Mouse (Mus musculus) stomach, postnatal 0 days (tissue): Measurements from ENCODE around the gene Ino80. TPM values are rescaled to one million over a fixed set of nuclear protein-coding genes. Genes with fewer than 3 reads are reported as not detected.
A peak's percentile ranks its signal among the peaks of the same experiment; 100 is the strongest.

Experiments
- ATAC-seq: fragments of 200-750 bp; cut with Nextera tagmentation; 2 replicates; pipeline ENCODE4 v1.8.0; 2017; ENCODE audit not compliant: low FRiP score, low TSS enrichment
- DNase-seq: peaks from one replicate; pipeline ENCODE4 v3.0.0-alpha.2; 2016; ENCODE audit warnings: low spot score
- H3K27ac ChIP-seq: fragments of 300-500 bp; sonication (generic); replicated peaks from 2 replicates; pipeline ENCODE4 v1.5.1; 2014; ENCODE audit warnings: mild to moderate bottlenecking, control low read depth
- H3K27me3 ChIP-seq: fragments of 300-500 bp; sonication (generic); 2 replicates; pipeline ENCODE4 v1.6.1; 2014; ENCODE audit warnings: low read length; ENCODE audit not compliant: control insufficient read depth, insufficient read depth
- H3K36me3 ChIP-seq: fragments of 300-500 bp; sonication (generic); 2 replicates; pipeline ENCODE4 v1.6.1; 2014; ENCODE audit warnings: low read length, mixed read lengths; ENCODE audit not compliant: control insufficient read depth, insufficient read depth
- H3K4me1 ChIP-seq: fragments of 300-500 bp; sonication (generic); replicated peaks from 2 replicates; pipeline ENCODE4 v1.6.1; 2014; ENCODE audit warnings: antibody characterized with exemption; ENCODE audit not compliant: control insufficient read depth, insufficient read depth
- H3K4me2 ChIP-seq: fragments of 300-500 bp; sonication (generic); replicated peaks from 2 replicates; pipeline ENCODE4 v1.6.1; 2014; ENCODE audit warnings: low read depth, mild to moderate bottlenecking, control low read depth, moderate library complexity
- H3K4me3 ChIP-seq: fragments of 300-500 bp; sonication (generic); 2 replicates; pipeline ENCODE4 v1.5.1; 2014; ENCODE audit warnings: low read depth, low read length, control low read depth
- H3K9ac ChIP-seq: fragments of 300-500 bp; sonication (generic); 2 replicates; pipeline ENCODE4 v1.6.1; 2014; ENCODE audit warnings: mild to moderate bottlenecking, low read length, control low read depth, mixed read lengths
- H3K9me3 ChIP-seq: fragments of 300-500 bp; sonication (generic); 2 replicates; pipeline ENCODE4 v1.6.1; 2016; ENCODE audit warnings: low read length; ENCODE audit not compliant: control insufficient read depth
- CTCF ChIP-seq: IDR thresholded peaks from 2 replicates; pipeline ENCODE4 v1.5.1; 2016; ENCODE audit warnings: antibody characterized with exemption, low read depth, mild to moderate bottlenecking, moderate library complexity
- EP300 ChIP-seq: optimal IDR thresholded peaks from 2 replicates; pipeline ENCODE3; 2016; ENCODE audit warnings: antibody characterized with exemption
- WGBS: fragments of 180-500 bp; shearing (Covaris S2); extraction: QIAGEN DNeasy Blood & Tissue Kit; methylation state at CpG from one replicate; pipeline ENCODE4 v1.1.7; 2014; 5-methylcytosine and 5-hydroxymethylcytosine counted together
- polyA plus RNA-seq: library from polyadenylated mRNA; unstranded; fragments of >200 nt; fragmentation: Nextera tagmentation; extraction: Ambion mirVana; gene quantifications from 2 replicates; pipeline ENCODE4 v1.2.1, GENCODE M21; 2015

Ino80 gene
- 1.9 and 2.0 TPM in 2 replicates for polyA plus RNA-seq

GRCm38 (mm10) chr2:119477571-119478396 is at the start of gene Ino80:
Ino80 (minus strand) TSS chr2:119477687.
- WGBS, result under 1% methylated on average over 69 of the region's 72 CpGs
- 0 out of 2 replicates have a peak, but pooled peaks cover 2% of the 10 kb centered on the region for H3K36me3 ChIP-seq
- H3K27me3 ChIP-seq, result no peaks in the 10 kb centered on the region
- peak within 1 kb of the TSS; percentile 89 for H3K4me3 ChIP-seq
- no peak for TF ChIP-seq CTCF
- peak; percentile 98 for TF ChIP-seq EP300
- peak within 1 kb of the TSS; percentile 100 for H3K9ac ChIP-seq
- ATAC-seq (peak; percentile 96), DNase-seq (peak; percentile 99)
- no peaks in the 10 kb centered on the region for H3K9me3 ChIP-seq
- peak within 1 kb of the TSS; percentile 100 for H3K27ac ChIP-seq
- peak within 1 kb of the TSS; percentile 77 for H3K4me2 ChIP-seq
- H3K4me1 ChIP-seq, result no peaks in the 10 kb centered on the region

GRCm38 (mm10) chr2:119525422-119525821 is 47.9 kb upstream of the Ino80 start:
- no peak overlapping the region for H3K27ac ChIP-seq
- no peak for DNase-seq
- H3K4me2 ChIP-seq, result no peak overlapping the region
- no peaks in the 10 kb centered on the region for H3K36me3 ChIP-seq
- TF ChIP-seq CTCF, result no peak
- no peak for TF ChIP-seq EP300
- no peak overlapping the region for H3K4me3 ChIP-seq
- H3K9me3 ChIP-seq, result no peaks in the 10 kb centered on the region
- peak; percentile 41; the same call in 1 of the 2 replicates for ATAC-seq
- no peaks in the 10 kb centered on the region for H3K4me1 ChIP-seq
- WGBS, result 40% methylated on average over 4 of the region's 4 CpGs
- no peaks in the 10 kb centered on the region for H3K27me3 ChIP-seq
- H3K9ac ChIP-seq, result no peak overlapping the region

DNA sequence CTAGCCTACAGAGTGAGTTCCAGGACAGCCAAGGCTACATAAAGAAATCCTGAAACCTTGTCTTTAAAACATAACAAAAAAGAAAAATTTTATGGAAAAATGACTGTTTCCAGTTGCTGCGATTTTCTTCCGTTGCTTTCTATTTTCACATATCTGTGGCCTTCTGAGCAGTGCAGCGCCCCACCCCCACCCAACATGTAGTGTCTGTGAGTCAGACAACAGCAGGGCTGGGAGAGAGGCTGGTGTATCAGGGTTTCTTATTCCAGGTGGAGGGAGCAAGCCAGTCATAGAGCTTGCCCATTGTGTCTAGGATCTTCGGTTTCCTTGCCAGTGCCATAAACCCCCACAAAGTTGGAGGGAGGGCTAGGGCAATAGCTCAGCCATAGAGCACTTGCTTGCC is 46.3 kb upstream of the Ino80 start:
- Histone ChIP-seq H3K27ac (no peak overlapping the region), H3K27me3 (no peaks in the 10 kb centered on the region), H3K9ac (no peak overlapping the region), H3K4me1 (no peaks in the 10 kb centered on the region), H3K4me3 (no peak overlapping the region), H3K4me2 (no peak overlapping the region), H3K36me3 (no peaks in the 10 kb centered on the region), H3K9me3 (no peaks in the 10 kb centered on the region)
- no peak for DNase-seq
- TF ChIP-seq EP300 (no peak), CTCF (no peak)
- 76% methylated on average over 4 of the region's 4 CpGs for WGBS
- no peak for ATAC-seq

GRCm38 (mm10) chr2:119520550-119520949 is 43.1 kb upstream of the Ino80 start:
- Histone ChIP-seq H3K4me1 (no peaks in the 10 kb centered on the region), H3K9me3 (no peaks in the 10 kb centered on the region), H3K9ac (no peak overlapping the region), H3K4me3 (no peak overlapping the region), H3K27me3 (no peaks in the 10 kb centered on the region), H3K4me2 (no peak overlapping the region), H3K27ac (no peak overlapping the region), H3K36me3 (no peaks in the 10 kb centered on the region)
- ATAC-seq, result no peak
- DNase-seq, result no peak
- TF ChIP-seq CTCF (peak; percentile 65), EP300 (no peak)
- 47% methylated on average over 7 of the region's 7 CpGs for WGBS

DNA sequence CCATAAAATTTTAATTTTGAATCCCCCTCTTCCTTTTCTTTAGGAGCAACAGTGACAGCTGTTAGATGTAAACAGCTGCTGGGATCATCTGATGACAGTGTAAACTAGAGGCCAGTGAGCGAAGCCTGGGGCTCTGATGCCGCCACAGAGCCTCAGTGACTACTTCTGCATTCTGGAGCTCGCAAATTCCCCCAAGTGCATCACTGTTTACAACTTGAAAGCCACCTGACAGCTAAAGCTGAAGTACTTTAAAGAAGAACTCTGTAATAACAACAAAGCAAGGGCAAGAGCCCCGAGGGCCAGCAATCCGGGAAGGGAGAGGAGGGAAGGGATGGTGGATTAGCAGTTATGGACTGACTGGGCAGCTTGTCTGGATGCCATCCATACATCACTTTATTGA is 39.3 kb upstream of the Ino80 start:
- 32% methylated on average over 5 of the region's 5 CpGs for WGBS
- no peak for ATAC-seq
- DNase-seq, result no peak

DNA sequence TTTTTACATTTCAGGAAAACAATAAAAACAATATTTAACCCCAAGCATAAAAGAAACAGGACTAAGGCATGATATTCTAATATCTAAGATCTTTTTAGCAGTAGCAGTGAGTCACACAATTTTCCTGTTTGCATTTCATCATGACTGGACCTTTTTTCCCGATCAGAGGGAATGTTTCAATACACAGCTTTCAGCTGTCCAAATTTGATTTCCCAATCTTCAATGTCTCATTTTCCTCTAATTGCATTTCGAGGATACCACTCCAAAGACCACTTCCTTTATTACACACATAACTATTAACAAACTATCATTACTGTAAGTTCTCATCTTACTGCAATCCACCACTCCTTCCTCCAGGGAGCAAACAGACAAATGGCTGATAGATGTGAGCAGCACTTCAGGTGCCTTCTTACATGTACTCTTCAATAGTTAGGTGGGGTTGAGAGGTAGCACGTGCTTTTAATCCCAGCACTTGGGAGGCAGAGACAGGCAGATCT is 36.6 kb upstream of the Ino80 start:
- no peak overlapping the region for H3K4me3 ChIP-seq
- H3K9ac ChIP-seq, result no peak overlapping the region
- no peaks in the 10 kb centered on the region for H3K27me3 ChIP-seq
- TF ChIP-seq EP300 (no peak), CTCF (no peak)
- WGBS, result 48% methylated on average over 3 of the region's 3 CpGs
- no peaks in the 10 kb centered on the region for H3K9me3 ChIP-seq
- H3K36me3 ChIP-seq, result no peaks in the 10 kb centered on the region
- no peak for DNase-seq
- H3K4me1 ChIP-seq, result no peaks in the 10 kb centered on the region
- no peak overlapping the region for H3K4me2 ChIP-seq
- ATAC-seq, result no peak
- H3K27ac ChIP-seq, result no peak overlapping the region

More for the DNA sequence above, 39.3 kb upstream of the Ino80 start:
- Histone ChIP-seq H3K9me3 (no peaks in the 10 kb centered on the region), H3K4me3 (no peak overlapping the region), H3K27me3 (no peaks in the 10 kb centered on the region), H3K4me2 (no peak overlapping the region), H3K27ac (no peak overlapping the region), H3K9ac (no peak overlapping the region), H3K36me3 (no peaks in the 10 kb centered on the region), H3K4me1 (no peaks in the 10 kb centered on the region)
- TF ChIP-seq EP300 (no peak), CTCF (no peak)
